Mouse (Mus musculus) hindbrain, embryonic 14.5 days (tissue): ENCODE measurements at regions not wholly inside any gene's neighbourhood (a gene's known extent, or its start where the extent isn't known, plus 50 kb on each side); places are given as distances from the start of the nearest gene placed in this dataset.

Experiments
- ATAC-seq: fragments of 200-750 bp; cut with Nextera tagmentation; 2 replicates; pipeline ENCODE4 v1.8.0; 2017; ENCODE audit warnings: moderate number of reproducible peaks, mild to moderate bottlenecking, moderate TSS enrichment, moderate library complexity; ENCODE audit not compliant: low FRiP score
- DNase-seq: peaks from one replicate; pipeline ENCODE4 v3.0.0-alpha.2; 2015; ENCODE audit warnings: low spot score
- H3K27ac ChIP-seq: fragments of 300-500 bp; sonication (generic); 2 replicates; pipeline ENCODE4 v1.5.1; 2014; ENCODE audit warnings: mild to moderate bottlenecking, moderate library complexity
- H3K27me3 ChIP-seq: fragments of 300-500 bp; sonication (generic); 2 replicates; pipeline ENCODE4 v1.6.1; 2014; ENCODE audit warnings: mild to moderate bottlenecking, low read length, mixed read lengths; ENCODE audit not compliant: control insufficient read depth, insufficient read depth
- H3K36me3 ChIP-seq: fragments of 300-500 bp; sonication (generic); replicated peaks from 2 replicates; pipeline ENCODE4 v1.6.1; 2014; ENCODE audit not compliant: control insufficient read depth, insufficient read depth
- H3K4me1 ChIP-seq: fragments of 300-500 bp; sonication (generic); replicated peaks from 2 replicates; pipeline ENCODE4 v1.6.1; 2014; ENCODE audit warnings: antibody characterized with exemption, low read length, mixed read lengths; ENCODE audit not compliant: control insufficient read depth, insufficient read depth
- H3K4me2 ChIP-seq: fragments of 300-500 bp; sonication (generic); replicated peaks from 2 replicates; pipeline ENCODE4 v1.6.1; 2014; ENCODE audit warnings: mild to moderate bottlenecking, moderate library complexity
- H3K4me3 ChIP-seq: fragments of 300-500 bp; sonication (generic); replicated peaks from 2 replicates; pipeline ENCODE4 v1.5.1; 2014; ENCODE audit warnings: mild to moderate bottlenecking, low read length
- H3K9ac ChIP-seq: fragments of 300-500 bp; sonication (generic); 2 replicates; pipeline ENCODE4 v1.6.1; 2014
- H3K9me3 ChIP-seq: fragments of 300-500 bp; sonication (generic); 2 replicates; pipeline ENCODE4 v1.6.1; 2016; ENCODE audit warnings: low read length; ENCODE audit not compliant: control insufficient read depth
- WGBS: fragments of 180-500 bp; shearing (Covaris S2); extraction: QIAGEN DNeasy Blood & Tissue Kit; methylation state at CpG from one replicate; pipeline ENCODE4 v1.1.7; 2014; 5-methylcytosine and 5-hydroxymethylcytosine counted together

- Histone ChIP-seq H3K36me3 (no peaks in the 10 kb centered on the region), H3K4me3 (no peak overlapping the region), H3K27ac (no peak overlapping the region), H3K9me3 (no peaks in the 10 kb centered on the region), H3K4me1 (peaks cover 4% of the 10 kb centered on the region), H3K9ac (no peak overlapping the region), H3K27me3 (0 out of 2 replicates have a peak, but pooled peaks cover 23% of the 10 kb centered on the region), H3K4me2 (0 out of 2 replicates have a peak overlapping the region, but pooled peaks have one; percentile 3)
- ATAC-seq (no peak), DNase-seq (no peak)
- WGBS: 14% methylated on average over 17 of the region's 17 CpGs
Observed at GRCm38 (mm10) chr5:136619315-136620231, 52.3 kb upstream of the Cux1 start.

GRCm38 (mm10) chr5:136620234-136620633, 52.9 kb upstream of the Cux1 start:
- ATAC-seq: no peak
- Histone ChIP-seq H3K4me1 (peaks cover 4% of the 10 kb centered on the region), H3K4me3 (no peak overlapping the region), H3K9me3 (no peaks in the 10 kb centered on the region), H3K27ac (no peak overlapping the region), H3K36me3 (no peaks in the 10 kb centered on the region), H3K9ac (no peak overlapping the region), H3K4me2 (0 out of 2 replicates have a peak overlapping the region, but pooled peaks have one; percentile 3), H3K27me3 (0 out of 2 replicates have a peak, but pooled peaks cover 23% of the 10 kb centered on the region)
- DNase-seq: no peak
- WGBS: 33% methylated on average over 12 of the region's 12 CpGs

- ATAC-seq: no peak
- 0 out of 2 replicates have a peak, but pooled peaks cover 23% of the 10 kb centered on the region for H3K27me3 ChIP-seq
Observed at GRCm38 (mm10) chr5:136621336-136622125, 54.2 kb upstream of the Cux1 start.

GRCm38 (mm10) chr5:136622152-136622551, 54.9 kb upstream of the Cux1 start:
- Histone ChIP-seq H3K4me1 (peaks cover 4% of the 10 kb centered on the region), H3K9me3 (no peaks in the 10 kb centered on the region), H3K4me3 (no peak overlapping the region), H3K27me3 (0 out of 2 replicates have a peak, but pooled peaks cover 23% of the 10 kb centered on the region), H3K36me3 (no peaks in the 10 kb centered on the region), H3K9ac (no peak overlapping the region), H3K27ac (no peak overlapping the region), H3K4me2 (no peak overlapping the region)
- DNase-seq (no peak), ATAC-seq (no peak)
- WGBS: 25% methylated on average over 2 of the region's 2 CpGs

More at GRCm38 (mm10) chr5:136621336-136622125, 54.2 kb upstream of the Cux1 start:
- Histone ChIP-seq H3K4me3 (no peak overlapping the region), H3K27ac (no peak overlapping the region), H3K4me1 (peaks cover 4% of the 10 kb centered on the region), H3K4me2 (no peak overlapping the region), H3K36me3 (no peaks in the 10 kb centered on the region), H3K9me3 (no peaks in the 10 kb centered on the region), H3K9ac (no peak overlapping the region)
- DNase-seq: no peak
- WGBS: 28% methylated on average over 4 of the region's 4 CpGs

- Histone ChIP-seq H3K27ac (no peak overlapping the region), H3K4me2 (peak overlapping the region; percentile 59), H3K9me3 (no peaks in the 10 kb centered on the region), H3K4me3 (peak overlapping the region; percentile 24), H3K9ac (0 out of 2 replicates have a peak overlapping the region, but pooled peaks have one; percentile 2), H3K36me3 (no peaks in the 10 kb centered on the region), H3K4me1 (peaks cover 4% of the 10 kb centered on the region), H3K27me3 (0 out of 2 replicates have a peak, but pooled peaks cover 23% of the 10 kb centered on the region)
- DNase-seq (peak; percentile 72), ATAC-seq (peak; percentile 24; the same call in 1 of the 2 replicates)
- WGBS: 3% methylated on average over 43 of the region's 43 CpGs
Observed at GRCm38 (mm10) chr5:136622721-136623542, 55.6 kb upstream of the Cux1 start.

GRCm38 (mm10) chr5:136623791-136624190, 56.5 kb upstream of the Cux1 start:
- no peak overlapping the region for H3K4me3 ChIP-seq
- 69% methylated on average over 6 of the region's 6 CpGs for WGBS
- peaks cover 4% of the 10 kb centered on the region for H3K4me1 ChIP-seq
- no peaks in the 10 kb centered on the region for H3K36me3 ChIP-seq
- H3K9me3 ChIP-seq: no peaks in the 10 kb centered on the region
- no peak overlapping the region for H3K9ac ChIP-seq
- no peak for DNase-seq
- no peak overlapping the region for H3K27ac ChIP-seq
- ATAC-seq: no peak
- 0 out of 2 replicates have a peak, but pooled peaks cover 16% of the 10 kb centered on the region for H3K27me3 ChIP-seq
- no peak overlapping the region for H3K4me2 ChIP-seq

- no peak overlapping the region for H3K4me3 ChIP-seq
- H3K27ac ChIP-seq: no peak overlapping the region
- WGBS: 67% methylated on average over 13 of the region's 13 CpGs
- no peaks in the 10 kb centered on the region for H3K36me3 ChIP-seq
- no peak overlapping the region for H3K9ac ChIP-seq
- ATAC-seq (no peak), DNase-seq (no peak)
- H3K4me2 ChIP-seq: no peak overlapping the region
- no peaks in the 10 kb centered on the region for H3K9me3 ChIP-seq
- 0 out of 2 replicates have a peak, but pooled peaks cover 15% of the 10 kb centered on the region for H3K27me3 ChIP-seq
- H3K4me1 ChIP-seq: peaks cover 4% of the 10 kb centered on the region
Observed at GRCm38 (mm10) chr5:136625176-136625991, 58.1 kb upstream of the Cux1 start.

- H3K27me3 ChIP-seq: 0 out of 2 replicates have a peak, but pooled peaks cover 13% of the 10 kb centered on the region
- 50% methylated on average over 4 of the region's 4 CpGs for WGBS
- no peak for DNase-seq
Observed at GRCm38 (mm10) chr5:136626142-136626771, 59.0 kb upstream of the Cux1 start.

More at GRCm38 (mm10) chr5:136626142-136626771, 59.0 kb upstream of the Cux1 start:
- Histone ChIP-seq H3K9me3 (no peaks in the 10 kb centered on the region), H3K4me3 (no peak overlapping the region), H3K9ac (no peak overlapping the region), H3K27ac (no peak overlapping the region), H3K4me1 (peaks cover 4% of the 10 kb centered on the region), H3K4me2 (no peak overlapping the region), H3K36me3 (no peaks in the 10 kb centered on the region)
- ATAC-seq: no peak
